Mouse (Mus musculus): Measurements from ENCODE around the gene Pcyox1. TPM values are rescaled to one million over a fixed set of nuclear protein-coding genes. Genes with fewer than 3 reads are reported as not detected.
"Not testable (repeated sequence)": the region's sequence is repeated elsewhere in the genome, so short reads cannot be mapped to it uniquely, and the experiment has no call there.

Gene Pcyox1
- polyA plus RNA-seq, 1 experiment from 2014 or later, result 49.8 TPM

GRCm38 (mm10) chr6:86365371-86366124 lies 31.4 kb downstream of the Pcyox1 start, which contains the start of gene Fam136a:
TSS of gene Fam136a (plus strand) at chr6:86365646.
- under 1% methylated on average over 76 of the region's 76 CpGs for WGBS
- H3K4me1 ChIP-seq (replicated peaks), result peaks cover 17% of the 10 kb centered on the region

GRCm38 (mm10) chr6:86364442-86365141 lies 32.4 kb downstream of the Pcyox1 start:
- Histone ChIP-seq H3K27ac (0 out of 2 replicates have a peak overlapping the region, but pooled peaks have one; percentile 32), H3K4me3 (peak overlapping the region; percentile 74), H3K27me3 (no peaks in the 10 kb centered on the region), H3K9me3 (replicated peaks) (no peaks in the 10 kb centered on the region), H3K9ac (peak overlapping the region; percentile 54), H3K4me1 (replicated peaks) (peaks cover 14% of the 10 kb centered on the region), H3K36me3 (peaks cover 9% of the 10 kb centered on the region; the same call in 1 of the 2 replicates), H3K4me2 (peak overlapping the region; percentile 95)
- ATAC-seq (replicated peaks; ENCODE audit: insufficient number of reproducible peaks, insufficient read depth, low FRiP score, low read depth), result no peak
- WGBS, result 1% methylated on average over 17 of the region's 17 CpGs

More at GRCm38 (mm10) chr6:86365371-86366124, 31.4 kb downstream of the Pcyox1 start, which contains the start of gene Fam136a:
- peaks cover 9% of the 10 kb centered on the region; the same call in 1 of the 2 replicates for H3K36me3 ChIP-seq
- no peaks in the 10 kb centered on the region for H3K9me3 ChIP-seq (replicated peaks)
- peak; percentile 95 for ATAC-seq (replicated peaks; ENCODE audit: insufficient number of reproducible peaks, insufficient read depth, low FRiP score, low read depth)
- peak within 1 kb of the TSS; percentile 79 for H3K9ac ChIP-seq
- H3K4me2 ChIP-seq, result peak within 1 kb of the TSS; percentile 95
- no peaks in the 10 kb centered on the region for H3K27me3 ChIP-seq
- H3K4me3 ChIP-seq, result peak within 1 kb of the TSS; percentile 74
- H3K27ac ChIP-seq, result peak within 1 kb of the TSS; percentile 81

DNA sequence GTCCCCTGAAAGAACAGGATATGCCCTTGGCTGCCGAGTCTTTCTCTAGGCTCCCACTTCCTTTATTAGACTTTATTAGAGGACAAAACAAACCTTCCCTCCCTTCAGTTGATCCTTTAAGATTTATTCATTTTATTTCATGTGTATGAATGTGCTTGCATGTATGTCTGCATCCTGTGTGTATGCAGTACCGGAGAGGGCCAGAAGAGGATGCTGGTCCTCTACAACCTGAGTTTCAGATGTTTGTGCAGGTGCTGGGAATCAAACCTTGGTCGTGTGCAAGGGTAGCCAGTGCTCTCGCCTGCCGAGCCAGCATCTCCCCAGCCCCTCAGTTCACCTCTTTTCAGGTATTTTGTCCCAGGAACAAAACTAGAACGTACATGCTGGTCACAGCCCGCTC lies 35.6 kb downstream of the Pcyox1 start:
- Histone ChIP-seq H3K36me3 (no peaks in the 10 kb centered on the region), H3K9me3 (replicated peaks) (no peaks in the 10 kb centered on the region), H3K4me1 (replicated peaks) (peaks cover 6% of the 10 kb centered on the region), H3K27ac (no peak overlapping the region), H3K9ac (no peak overlapping the region), H3K4me3 (no peak overlapping the region), H3K4me2 (no peak overlapping the region), H3K27me3 (no peaks in the 10 kb centered on the region)
- WGBS, result 87% methylated on average over 7 of the region's 7 CpGs
- no peak for ATAC-seq (replicated peaks; ENCODE audit: insufficient number of reproducible peaks, insufficient read depth, low FRiP score, low read depth)

DNA sequence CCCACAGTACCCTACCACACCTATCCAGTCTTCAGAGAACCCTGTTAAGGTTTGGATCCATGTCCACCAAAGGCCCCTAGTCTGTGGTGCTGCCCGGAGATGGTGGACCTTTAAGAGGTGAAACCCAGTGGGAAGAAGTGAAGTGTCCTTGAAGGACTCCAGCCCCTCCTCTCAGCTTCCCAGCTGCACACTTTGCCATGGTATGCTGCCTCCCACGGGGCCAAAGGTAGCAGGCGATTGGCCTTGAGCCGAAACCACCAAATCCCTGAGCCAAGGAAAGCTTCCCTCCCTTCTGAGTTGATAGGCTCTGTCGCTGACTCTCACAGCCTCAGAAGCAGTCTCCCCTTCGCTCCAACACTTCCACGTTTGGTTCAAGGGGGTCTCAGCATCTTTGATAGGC lies 36.3 kb downstream of the Pcyox1 start:
- WGBS, result 57% methylated on average over 7 of the region's 7 CpGs
- Histone ChIP-seq H3K4me3 (no peak overlapping the region), H3K36me3 (no peaks in the 10 kb centered on the region), H3K9ac (no peak overlapping the region), H3K4me1 (replicated peaks) (0 out of 2 replicates have a peak, but pooled peaks cover 2% of the 10 kb centered on the region), H3K27ac (no peak overlapping the region), H3K27me3 (no peaks in the 10 kb centered on the region), H3K9me3 (replicated peaks) (no peaks in the 10 kb centered on the region), H3K4me2 (no peak overlapping the region)
- no peak for ATAC-seq (replicated peaks; ENCODE audit: insufficient number of reproducible peaks, insufficient read depth, low FRiP score, low read depth)

- Histone ChIP-seq H3K9me3 (replicated peaks) (no peaks in the 10 kb centered on the region), H3K27me3 (no peaks in the 10 kb centered on the region), H3K4me1 (replicated peaks) (no peaks in the 10 kb centered on the region), H3K4me3 (no peak overlapping the region), H3K36me3 (no peaks in the 10 kb centered on the region), H3K27ac (no peak overlapping the region), H3K4me2 (no peak overlapping the region), H3K9ac (no peak overlapping the region)
- WGBS, result 61% methylated on average over 9 of the region's 9 CpGs
- ATAC-seq (replicated peaks; ENCODE audit: insufficient number of reproducible peaks, insufficient read depth, low FRiP score, low read depth), result no peak
Observed at GRCm38 (mm10) chr6:86356956-86357355, 40.0 kb downstream of the Pcyox1 start.

DNA sequence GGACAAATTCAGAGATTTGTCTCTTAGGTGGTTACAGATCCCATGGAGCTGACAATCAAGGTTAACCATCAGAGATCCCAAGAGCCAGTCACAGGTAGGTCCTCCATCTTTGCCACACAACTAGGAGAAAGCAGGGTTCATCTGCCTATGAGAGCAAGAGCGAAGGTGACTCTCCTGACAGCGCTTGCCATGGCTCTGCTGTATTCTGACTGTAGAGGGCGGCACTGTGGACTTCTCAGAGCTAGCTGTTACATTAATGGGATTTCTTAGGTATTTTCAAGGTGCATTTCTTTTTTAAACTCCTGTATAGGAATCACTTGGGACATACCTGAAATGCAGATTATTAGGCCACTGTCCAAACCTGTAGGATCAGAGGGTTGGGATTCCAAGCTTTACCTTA lies 42.0 kb downstream of the Pcyox1 start:
- Histone ChIP-seq H3K27ac (no peak overlapping the region), H3K9ac (no peak overlapping the region), H3K9me3 (replicated peaks) (no peaks in the 10 kb centered on the region), H3K27me3 (no peaks in the 10 kb centered on the region), H3K4me3 (no peak overlapping the region), H3K4me1 (replicated peaks) (no peaks in the 10 kb centered on the region), H3K4me2 (no peak overlapping the region), H3K36me3 (no peaks in the 10 kb centered on the region)
- ATAC-seq (replicated peaks; ENCODE audit: insufficient number of reproducible peaks, insufficient read depth, low FRiP score, low read depth), result no peak
- 63% methylated on average over 3 of the region's 3 CpGs for WGBS

GRCm38 (mm10) chr6:86349257-86349656 lies 47.7 kb downstream of the Pcyox1 start:
- Histone ChIP-seq H3K27ac (no peak overlapping the region), H3K27me3 (no peaks in the 10 kb centered on the region), H3K4me2 (no peak overlapping the region), H3K9ac (no peak overlapping the region), H3K36me3 (no peaks in the 10 kb centered on the region), H3K9me3 (replicated peaks) (no peaks in the 10 kb centered on the region), H3K4me3 (no peak overlapping the region), H3K4me1 (replicated peaks) (0 out of 2 replicates have a peak, but pooled peaks cover 6% of the 10 kb centered on the region)
- WGBS, result 48% methylated on average over 7 of the region's 7 CpGs
- no peak for ATAC-seq (replicated peaks; ENCODE audit: insufficient number of reproducible peaks, insufficient read depth, low FRiP score, low read depth)

DNA sequence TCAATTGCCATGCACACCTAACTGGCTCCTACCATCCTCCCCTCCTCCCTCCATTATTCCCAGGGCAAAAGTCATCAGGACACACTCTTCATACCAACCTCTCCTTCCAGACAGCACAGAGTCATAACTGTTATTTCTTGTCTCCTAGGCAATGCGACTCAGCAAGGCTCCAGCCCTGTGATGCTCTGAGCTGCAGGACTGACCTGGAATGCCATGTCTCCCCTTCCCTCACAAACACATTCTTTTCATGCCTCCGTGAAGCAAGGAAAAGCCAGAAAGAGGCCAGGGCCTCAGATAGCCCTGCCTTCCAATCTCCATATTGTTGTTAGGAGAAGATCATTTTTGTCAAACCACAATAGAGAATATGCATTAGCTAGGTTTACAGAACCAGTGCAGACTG lies 50.9 kb downstream of the Pcyox1 start:
- H3K4me1 ChIP-seq (replicated peaks), result 0 out of 2 replicates have a peak, but pooled peaks cover 12% of the 10 kb centered on the region
- H3K9ac ChIP-seq, result no peak overlapping the region
- no peaks in the 10 kb centered on the region for H3K27me3 ChIP-seq
- H3K27ac ChIP-seq, result no peak overlapping the region
- WGBS, result 34% methylated on average over 2 of the region's 2 CpGs
- ATAC-seq (replicated peaks; ENCODE audit: insufficient number of reproducible peaks, insufficient read depth, low FRiP score, low read depth), result no peak
- H3K9me3 ChIP-seq (replicated peaks), result no peaks in the 10 kb centered on the region
- H3K36me3 ChIP-seq, result no peaks in the 10 kb centered on the region
- H3K4me2 ChIP-seq, result no peak overlapping the region
- H3K4me3 ChIP-seq, result no peak overlapping the region

DNA sequence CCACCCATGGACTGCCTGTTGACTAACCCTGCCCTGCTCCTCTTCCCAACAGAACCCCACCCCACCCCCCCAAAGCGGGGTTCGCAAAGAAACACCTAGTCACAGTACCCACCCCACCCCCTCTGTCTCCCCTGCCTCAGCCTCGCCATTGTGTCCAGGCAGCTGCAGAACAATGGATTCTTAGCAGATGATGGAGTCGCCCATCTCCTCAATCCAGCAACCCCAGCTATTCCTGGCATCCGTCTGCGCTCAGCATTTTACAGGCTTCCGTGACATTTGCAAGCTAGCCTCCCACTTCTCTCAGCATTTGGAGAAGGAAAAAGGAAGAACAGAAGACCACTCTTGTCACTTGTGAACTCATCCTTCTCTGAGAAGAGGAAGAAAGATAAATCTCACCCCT lies 53.3 kb downstream of the Pcyox1 start:
- Histone ChIP-seq H3K36me3 (no peaks in the 10 kb centered on the region), H3K9me3 (replicated peaks) (no peaks in the 10 kb centered on the region), H3K27me3 (no peaks in the 10 kb centered on the region), H3K4me2 (peak overlapping the region; percentile 19), H3K27ac (no peak overlapping the region), H3K9ac (no peak overlapping the region), H3K4me1 (replicated peaks) (0 out of 2 replicates have a peak, but pooled peaks cover 12% of the 10 kb centered on the region), H3K4me3 (no peak overlapping the region)
- 19% methylated on average over 7 of the region's 7 CpGs for WGBS
- ATAC-seq (replicated peaks; ENCODE audit: insufficient number of reproducible peaks, insufficient read depth, low FRiP score, low read depth), result no peak

DNA sequence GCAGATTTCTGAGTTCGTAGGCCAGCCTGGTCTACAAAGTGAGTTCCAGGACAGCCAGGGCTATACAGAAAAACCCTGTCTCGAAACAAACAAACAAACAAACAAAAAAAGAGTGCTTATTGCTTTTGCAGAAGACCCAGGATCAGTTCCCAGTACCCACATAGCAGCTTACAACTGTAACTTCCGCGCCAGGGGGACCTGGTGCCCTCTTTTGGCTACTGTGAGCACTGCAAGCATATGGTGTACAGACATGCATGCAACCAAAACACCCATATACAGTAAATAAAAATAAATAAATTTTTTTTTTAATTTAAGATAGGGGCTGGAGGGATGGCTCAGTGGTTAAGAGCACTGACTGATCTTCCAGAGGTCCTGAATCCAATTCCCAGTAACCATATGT lies 60.6 kb downstream of the Pcyox1 start:
- H3K4me3 ChIP-seq; H3K4me1 ChIP-seq (replicated peaks); H3K9ac ChIP-seq; ATAC-seq (replicated peaks; ENCODE audit: insufficient number of reproducible peaks, insufficient read depth, low FRiP score, low read depth); H3K4me2 ChIP-seq; H3K27me3 ChIP-seq; H3K9me3 ChIP-seq (replicated peaks); H3K36me3 ChIP-seq; H3K27ac ChIP-seq: not testable (repeated sequence)
- WGBS, result 81% methylated on average over 4 of the region's 4 CpGs
